Comparison of ENCODE assay signal across 31 mouse cellular contexts in the genomic region with DNA sequence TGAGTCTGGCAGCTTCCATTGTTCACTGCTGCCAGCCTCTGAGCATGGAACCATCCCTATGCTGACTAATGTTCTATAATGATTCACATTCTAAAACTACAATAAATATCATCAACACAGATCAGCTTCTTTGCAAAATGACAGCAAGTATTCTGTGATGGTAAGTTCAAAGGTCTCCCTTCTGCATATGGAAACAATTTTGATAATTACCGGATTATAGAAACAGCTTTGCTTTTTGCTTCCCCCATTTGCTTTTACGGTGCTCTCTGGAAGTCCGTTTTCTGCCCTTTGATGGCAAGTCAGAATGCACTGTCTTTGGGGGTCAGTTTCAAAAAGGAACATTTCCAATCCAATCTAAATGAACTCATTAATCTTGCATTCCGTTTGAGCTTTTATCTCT. TPM values are rescaled to one million over a fixed set of nuclear protein-coding genes. Genes with fewer than 3 reads are reported as not detected.
A peak's percentile ranks its signal among the peaks of the same experiment; 100 is the strongest.
DNase-seq lines count a peak whose midpoint lies in the region; ATAC-seq lines count a peak whose summit lies in the region.
"Had no signal": no experiment of that assay in that cellular context is flagged by ENCODE, and none has a peak within 500 bp of the region (broad histone marks: within the 10 kb centered on the region; RNA-seq: fewer than 3 reads in every experiment).

No protein-coding gene starts in this region.

- H3K36me3 ChIP-seq in embryonic facial prominence, embryonic 11.5 days (replicated peaks; ENCODE audit: control insufficient read depth, insufficient read depth, low read depth, low read length): no peaks in the 10 kb centered on the region
- H3K36me3 ChIP-seq in embryonic facial prominence, embryonic 10.5 days (replicated peaks): no peaks in the 10 kb centered on the region
- H3K36me3 ChIP-seq in midbrain, embryonic 13.5 days: no peaks in the 10 kb centered on the region
- no peaks in the 10 kb centered on the region for H3K36me3 ChIP-seq in midbrain, embryonic 15.5 days (replicated peaks)
- H3K36me3 ChIP-seq: heart, embryonic 10.5 days; heart, embryonic 15.5 days; limb, embryonic 13.5 days; lung, embryonic 15.5 days had no signal

- WGBS in embryonic facial prominence, embryonic 11.5 days: 20% methylated on average over 4 of the region's 4 CpGs
- WGBS in embryonic facial prominence, embryonic 10.5 days: 37% methylated on average over 4 of the region's 4 CpGs
- WGBS in midbrain, embryonic 13.5 days: 41% methylated on average over 4 of the region's 4 CpGs
- 33% methylated on average over 4 of the region's 4 CpGs for WGBS in midbrain, embryonic 15.5 days

- H3K9me3 ChIP-seq in embryonic facial prominence, embryonic 11.5 days (replicated peaks; ENCODE audit: control insufficient read depth, low read length): no peaks in the 10 kb centered on the region
- H3K9me3 ChIP-seq in embryonic facial prominence, embryonic 10.5 days: no peaks in the 10 kb centered on the region
- H3K9me3 ChIP-seq in midbrain, embryonic 13.5 days: no peaks in the 10 kb centered on the region
- H3K9me3 ChIP-seq in midbrain, embryonic 15.5 days: no peaks in the 10 kb centered on the region
- H3K9me3 ChIP-seq: heart, embryonic 10.5 days; heart, embryonic 15.5 days; limb, embryonic 13.5 days; lung, embryonic 15.5 days had no signal

- no peak for ATAC-seq in embryonic facial prominence, embryonic 11.5 days (replicated peaks; ENCODE audit: insufficient number of reproducible peaks, low FRiP score, low TSS enrichment, low read depth)
- no peak for ATAC-seq in midbrain, embryonic 13.5 days
- no peak for ATAC-seq in midbrain, embryonic 15.5 days (replicated peaks)
- ATAC-seq: activated CD4-positive, CD25-positive, alpha-beta regulatory T cell, adult 4 months; CD4-positive, CD25-positive, alpha-beta regulatory T cell, adult 4 months; forebrain, postnatal 0 days; hindbrain, embryonic 16.5 days; intestine, embryonic 16.5 days had no signal

- no peak overlapping the region for H3K4me3 ChIP-seq in embryonic facial prominence, embryonic 11.5 days (ENCODE audit: low read depth, low read length)
- no peak overlapping the region for H3K4me3 ChIP-seq in embryonic facial prominence, embryonic 10.5 days
- no peak overlapping the region for H3K4me3 ChIP-seq in midbrain, embryonic 13.5 days (replicated peaks)
- no peak overlapping the region for H3K4me3 ChIP-seq in midbrain, embryonic 15.5 days
- H3K4me3 ChIP-seq: erythroblast, embryonic 14.5 days; heart, embryonic 10.5 days; heart, embryonic 15.5 days; limb, embryonic 13.5 days; lung, embryonic 15.5 days had no signal

- H3K4me1 ChIP-seq in embryonic facial prominence, embryonic 11.5 days (ENCODE audit: control insufficient read depth, insufficient read depth, low read length): no peaks in the 10 kb centered on the region
- H3K4me1 ChIP-seq in embryonic facial prominence, embryonic 10.5 days: peaks cover 5% of the 10 kb centered on the region
- H3K4me1 ChIP-seq in midbrain, embryonic 13.5 days (replicated peaks): peaks cover 4% of the 10 kb centered on the region; the same call in 1 of the 2 replicates
- peaks cover 4% of the 10 kb centered on the region; the same call in 1 of the 2 replicates for H3K4me1 ChIP-seq in midbrain, embryonic 15.5 days
- H3K4me1 ChIP-seq: heart, embryonic 10.5 days; heart, embryonic 15.5 days; limb, embryonic 13.5 days; lung, embryonic 15.5 days had no signal

- no peak overlapping the region for H3K4me2 ChIP-seq in embryonic facial prominence, embryonic 11.5 days (ENCODE audit: low read depth, low read length)
- H3K4me2 ChIP-seq in midbrain, embryonic 13.5 days (replicated peaks): no peak overlapping the region
- H3K4me2 ChIP-seq in midbrain, embryonic 15.5 days: no peak overlapping the region
- H3K4me2 ChIP-seq: heart, embryonic 15.5 days; limb, embryonic 13.5 days; liver, embryonic 11.5 days; lung, embryonic 15.5 days had no signal

- H3K9ac ChIP-seq in embryonic facial prominence, embryonic 11.5 days (replicated peaks; ENCODE audit: low read length): no peak overlapping the region
- H3K9ac ChIP-seq in midbrain, embryonic 13.5 days (replicated peaks): no peak overlapping the region
- H3K9ac ChIP-seq in midbrain, embryonic 15.5 days: no peak overlapping the region
- H3K9ac ChIP-seq: forebrain, postnatal 0 days; heart, embryonic 15.5 days; limb, embryonic 13.5 days; lung, embryonic 15.5 days had no signal

- peak; percentile 79 for DNase-seq in embryonic facial prominence, embryonic 11.5 days (ENCODE audit: low spot score)
- DNase-seq in embryonic facial prominence, embryonic 10.5 days (ENCODE audit: low spot score): no peak
- DNase-seq in 3T3-L1 (ENCODE audit: low read depth, low spot score): peak; percentile 48
- DNase-seq in brain, adult 2 months (ENCODE audit: low read depth, low spot score): peak; percentile 10
- DNase-seq in adrenal gland, adult 18-20 months (ENCODE audit: low spot score in 2 of 2): no peak
- DNase-seq in gastrocnemius, postnatal 14 days: no peak
- DNase-seq: adrenal gland, adult 8-10 months; cerebellum, adult 11-12 months; cerebellum, adult 9-11 months; forebrain, postnatal 0 days; gastrocnemius, postnatal 25 days; heart, adult 11 months; kidney, adult 8-10 months; kidney, postnatal 4 days; right cerebral cortex, postnatal 4 days; thymus, adult 18-20 months; thymus, postnatal 25 days had no signal

- no peaks in the 10 kb centered on the region for H3K27me3 ChIP-seq in embryonic facial prominence, embryonic 11.5 days (ENCODE audit: control insufficient read depth, insufficient read depth, low read length)
- H3K27me3 ChIP-seq in embryonic facial prominence, embryonic 10.5 days (replicated peaks; ENCODE audit: low read depth, poor library complexity, severe bottlenecking): no peaks in the 10 kb centered on the region
- H3K27me3 ChIP-seq in midbrain, embryonic 13.5 days: no peaks in the 10 kb centered on the region
- H3K27me3 ChIP-seq in midbrain, embryonic 15.5 days (replicated peaks): no peaks in the 10 kb centered on the region
- H3K27me3 ChIP-seq: heart, embryonic 15.5 days; limb, embryonic 13.5 days; lung, embryonic 15.5 days had no signal

- intact Hi-C loops in gastrocnemius, postnatal 14 days (cut with DNase I; ENCODE audit: low total_unique reads): no loop called here

- no peak overlapping the region for H3K27ac ChIP-seq in embryonic facial prominence, embryonic 11.5 days (replicated peaks; ENCODE audit: low read depth, low read length)
- H3K27ac ChIP-seq in embryonic facial prominence, embryonic 10.5 days (replicated peaks): no peak overlapping the region
- 0 out of 2 replicates have a peak overlapping the region, but pooled peaks have one; percentile 19 for H3K27ac ChIP-seq in midbrain, embryonic 13.5 days
- no peak overlapping the region for H3K27ac ChIP-seq in midbrain, embryonic 15.5 days
- H3K27ac ChIP-seq: heart, embryonic 10.5 days; heart, embryonic 15.5 days; kidney, postnatal 0 days; limb, embryonic 13.5 days; lung, embryonic 15.5 days; stomach, postnatal 0 days had no signal

RNA-seq across cellular contexts. Expression of a gene that starts 32.2 kb away (rescaled TPM):
- 233 and 250 TPM in 2 replicates for polyA plus RNA-seq in embryonic facial prominence, embryonic 11.5 days (2014; fragmentation: Nextera tagmentation; extraction: Ambion mirVana)
- polyA plus RNA-seq in embryonic facial prominence, embryonic 10.5 days (2016; fragmentation: Nextera tagmentation; extraction: Ambion mirVana): 195 and 217 TPM in 2 replicates
- 410 and 423 TPM in 2 replicates for polyA plus RNA-seq in midbrain, embryonic 13.5 days (2015; fragmentation: Nextera tagmentation; extraction: Ambion mirVana)
- polyA plus RNA-seq in midbrain, embryonic 15.5 days (2015; fragmentation: Nextera tagmentation; extraction: Ambion mirVana): 347 and 388 TPM in 2 replicates
- 10 to 100 TPM; 66.0 to 80.3 TPM for total RNA-seq in adrenal gland, adult 18-20 months (2021)
- total RNA-seq in gastrocnemius, postnatal 14 days (2021): 10 to 100 TPM; 27.8 to 29.4 TPM

Comparison
In these comparisons a context has a peak if more than half of its experiments do, and no peak if none do; other contexts are left out.
1. DNase-seq: peak in embryonic facial prominence, embryonic 11.5 days (single experiment), 3T3-L1 (single experiment) and brain, adult 2 months (single experiment); none in embryonic facial prominence, embryonic 10.5 days (single experiment), adrenal gland, adult 18-20 months (0 of 2) and gastrocnemius, postnatal 14 days (single experiment).